Mouse (Mus musculus) megakaryocyte progenitor cell, adult 5-6 weeks (primary cell): ENCODE data around the gene Smap2. TPM values are rescaled to one million over a fixed set of nuclear protein-coding genes. Genes with fewer than 3 reads are reported as not detected.
A peak's percentile ranks its signal among the peaks of the same experiment; 100 is the strongest.

Experiments used
- ATAC-seq: replicated peaks from 2 replicates; pipeline ENCODE4 v1.8.0; 2016; ENCODE audit warnings: mild to moderate bottlenecking, moderate TSS enrichment, inconsistent platforms; ENCODE audit not compliant: poor library complexity
- total RNA-seq, 2 experiments: library from RNA; stranded (forward) in 1 of 2; stranded (reverse) in 1 of 2; fragments of 157-497, 149-512 nt in 1 of 2; fragments of 200-1000 nt in 1 of 2; gene quantifications; 2 replicates each; pipeline versions ENCODE4 v1.2.3 to v1.2.4; 2015 to 2017

Smap2 gene
- total RNA-seq, 2 experiments from 2014 or later, result 21.9 to 53.8 TPM

DNA sequence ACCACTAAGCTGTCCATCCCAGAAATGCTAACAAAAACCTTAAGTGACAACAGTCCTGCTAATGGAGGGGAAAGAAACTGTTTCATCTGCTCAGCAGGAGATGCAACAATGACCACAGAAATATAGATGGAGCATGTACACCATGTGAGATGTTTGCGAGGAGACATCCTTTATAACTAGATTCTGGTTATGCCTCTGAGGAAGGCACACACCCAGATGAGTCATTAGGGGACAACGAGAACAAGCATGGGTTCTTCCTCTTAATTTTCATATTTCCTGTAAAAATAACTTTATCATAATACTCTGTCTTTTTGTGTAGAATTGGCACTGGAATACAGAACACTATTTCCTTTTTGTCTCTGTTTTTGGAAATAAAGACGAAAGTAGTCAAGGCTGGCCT, 38.8 kb downstream of the Smap2 start:
- ATAC-seq, result no peak

DNA sequence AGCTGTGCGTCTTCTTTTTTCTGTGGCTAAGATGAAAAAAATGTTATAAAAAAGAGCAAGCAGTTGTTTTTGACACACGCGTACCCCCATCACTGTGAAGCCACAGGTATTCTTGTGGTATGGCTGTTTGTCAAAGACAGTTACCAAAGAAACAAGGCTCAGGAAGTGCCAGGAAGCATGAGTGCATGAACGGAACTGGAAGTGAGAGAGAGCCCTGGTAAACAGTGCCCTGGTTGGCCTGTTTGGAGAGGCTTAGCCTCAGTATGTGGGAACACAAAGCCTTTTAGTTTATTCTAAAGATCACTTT, 41.7 kb downstream of the Smap2 start:
- peak; percentile 72 for ATAC-seq

DNA sequence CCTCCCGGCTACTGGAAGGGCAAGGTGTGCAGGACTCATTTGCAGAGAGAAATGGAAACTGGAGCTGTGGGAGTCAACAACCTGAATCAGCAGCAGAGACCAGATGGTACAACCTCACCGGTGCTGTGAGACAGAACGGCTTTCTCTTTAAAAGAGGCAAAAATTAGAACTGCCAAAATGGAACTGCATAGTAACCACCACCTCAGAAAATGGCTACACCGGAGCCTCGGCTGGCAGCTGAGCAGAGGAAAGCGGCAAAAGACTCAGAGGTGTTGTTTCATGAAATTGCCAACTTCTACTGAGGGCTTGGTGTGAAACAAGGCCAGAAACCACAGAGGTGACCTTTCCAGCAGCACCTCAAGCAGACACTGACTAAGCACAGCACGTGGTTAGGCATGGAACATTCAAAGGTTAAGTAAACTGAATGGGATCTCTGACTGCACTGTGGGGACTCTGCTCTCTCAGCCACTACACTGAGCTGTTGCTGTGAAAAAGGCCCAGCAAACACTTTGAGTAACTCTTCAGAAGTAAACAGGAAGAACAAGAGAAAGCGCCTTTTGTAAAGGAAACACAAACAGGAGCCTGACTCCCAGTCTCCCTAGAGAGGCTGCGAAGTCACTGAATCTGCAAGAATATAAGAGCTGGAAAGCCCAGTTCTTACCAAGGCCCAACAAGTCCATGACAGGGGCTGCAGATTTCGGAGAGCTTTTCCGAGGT, 42.2 kb downstream of the Smap2 start:
- peak; percentile 14; the same call in 1 of the 2 replicates for ATAC-seq

DNA sequence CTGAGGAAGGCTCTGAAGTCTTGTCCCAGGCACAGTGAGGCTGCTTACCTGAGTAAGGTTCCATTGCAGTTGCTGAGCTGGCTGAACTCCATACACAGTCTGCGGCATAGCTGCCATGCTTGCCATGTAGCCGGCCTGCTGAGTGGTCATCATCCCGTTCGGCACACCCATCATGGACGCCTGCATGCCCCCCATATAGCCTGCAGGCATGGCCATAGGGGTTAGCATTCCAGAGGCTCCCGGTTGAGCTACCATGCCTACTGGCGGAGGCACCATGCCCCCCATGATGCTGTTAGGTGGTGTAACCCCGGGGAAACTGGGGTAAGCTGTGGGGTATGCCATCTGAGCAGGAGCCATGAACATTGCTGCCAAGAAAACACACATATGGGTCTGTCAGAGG, 45.2 kb downstream of the Smap2 start:
- ATAC-seq, result no peak

DNA sequence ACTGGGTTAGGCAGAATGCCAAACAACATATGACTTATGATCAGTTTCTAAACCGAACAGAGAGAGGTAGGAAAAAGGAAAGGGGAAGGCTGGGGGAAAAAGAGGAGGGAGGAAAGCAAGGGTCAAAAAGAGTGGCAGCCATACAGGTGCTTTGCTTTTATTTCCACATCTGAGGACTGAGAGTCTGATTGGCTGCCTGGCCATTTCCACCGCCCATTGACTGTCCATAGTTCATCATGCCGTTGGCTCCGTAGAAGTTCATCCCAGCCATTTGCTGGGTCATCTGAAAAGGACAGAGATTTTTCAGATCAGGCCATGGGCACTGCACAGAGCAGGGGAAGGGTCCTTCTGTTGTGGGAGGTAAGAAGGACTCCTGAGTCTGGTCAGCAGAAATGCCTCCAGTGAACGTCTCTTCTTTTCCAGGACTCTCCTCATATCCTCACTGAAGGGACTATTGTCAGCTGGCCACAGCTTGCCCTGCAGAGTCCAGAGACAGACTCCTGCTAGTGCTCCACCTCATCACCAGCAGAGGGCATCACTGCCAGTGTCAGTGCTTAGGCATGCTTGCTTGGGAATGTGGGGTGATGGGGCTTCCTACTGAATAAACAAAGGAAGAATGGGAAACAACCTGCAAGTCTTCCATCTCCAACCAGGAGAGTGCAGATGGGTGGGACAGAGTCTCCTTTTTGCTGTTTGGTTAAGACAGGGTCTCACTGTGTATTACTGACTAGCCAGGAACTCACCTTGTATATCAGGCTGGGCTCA, 47.5 kb downstream of the Smap2 start:
- peak; percentile 81 for ATAC-seq

DNA sequence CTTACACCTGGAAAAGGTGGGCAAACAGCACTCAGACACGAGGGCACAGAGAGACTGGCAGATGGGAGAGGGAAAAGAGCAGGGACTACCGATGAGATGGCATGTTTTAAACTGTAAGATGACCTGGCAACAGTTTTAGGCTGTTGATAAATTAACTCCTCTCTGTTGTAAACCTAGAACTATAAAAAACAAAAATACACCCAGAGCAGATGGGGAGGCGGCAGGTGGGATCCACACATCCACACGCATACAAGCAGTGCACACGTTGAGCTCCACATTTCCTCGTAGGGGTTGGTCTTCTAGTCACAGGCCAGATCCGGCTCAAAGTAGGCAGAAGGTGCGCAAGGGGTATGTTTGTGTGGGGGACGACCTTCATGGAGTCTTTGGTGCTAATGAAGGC, 48.6 kb downstream of the Smap2 start:
- no peak for ATAC-seq

DNA sequence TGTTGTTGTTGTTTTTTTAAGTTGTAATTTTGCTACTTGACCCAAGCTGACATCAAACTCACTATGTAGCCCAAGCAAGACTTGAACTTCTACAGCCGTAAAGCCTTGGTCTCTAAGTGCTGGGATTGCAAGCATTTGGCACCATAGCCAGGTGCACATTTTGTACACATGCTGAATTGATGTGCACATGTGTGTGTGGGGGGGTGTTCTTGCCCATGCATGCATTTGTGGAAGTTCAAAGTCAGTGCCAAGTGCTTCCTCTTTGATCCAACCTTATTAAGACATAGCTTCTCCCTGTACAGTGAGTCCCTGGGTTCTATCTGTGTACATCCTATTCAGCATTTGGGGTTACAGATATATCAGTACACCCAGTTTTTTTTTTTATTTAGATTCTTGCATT, 61.5 kb downstream of the Smap2 start:
- no peak for ATAC-seq

DNA sequence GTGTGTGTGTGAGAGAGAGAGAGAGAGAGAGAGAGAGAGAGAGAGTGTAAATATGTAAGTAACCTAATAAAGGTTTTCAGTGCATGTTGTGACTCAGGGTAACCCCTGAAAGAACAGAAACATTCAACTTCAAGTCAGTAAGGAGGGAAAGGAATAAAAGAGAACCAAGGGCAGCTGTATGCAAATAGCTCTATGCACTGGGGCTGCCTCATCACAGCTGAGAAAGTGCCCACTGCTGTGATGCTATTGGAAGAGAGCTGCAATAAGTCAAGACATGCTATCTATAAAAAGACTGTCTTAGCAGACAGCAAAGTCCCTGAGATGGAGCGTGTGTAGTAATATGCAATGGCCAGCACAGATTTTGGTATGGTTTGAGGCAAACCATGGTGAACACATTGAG, 63.4 kb downstream of the Smap2 start:
- ATAC-seq, result no peak

DNA sequence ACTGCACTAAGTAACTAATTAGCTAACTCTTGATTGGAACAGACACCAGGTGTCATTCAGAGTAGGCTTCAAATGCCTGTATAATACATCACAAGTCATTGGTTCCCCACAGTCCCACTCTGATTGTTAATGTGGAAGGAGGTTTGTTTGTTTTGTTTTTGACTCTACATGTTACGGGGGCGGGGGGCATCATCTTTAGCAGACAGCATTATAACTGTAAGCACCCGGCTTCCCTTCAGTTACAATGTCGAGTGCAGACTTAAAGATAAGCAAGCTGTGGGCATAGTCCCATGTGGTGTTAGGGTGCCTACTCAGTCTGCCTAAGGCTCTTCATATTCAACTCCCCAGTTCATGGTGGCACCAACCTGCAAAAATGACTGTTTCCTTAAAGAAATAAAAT, 64.0 kb downstream of the Smap2 start:
- ATAC-seq, result peak; percentile 62

DNA sequence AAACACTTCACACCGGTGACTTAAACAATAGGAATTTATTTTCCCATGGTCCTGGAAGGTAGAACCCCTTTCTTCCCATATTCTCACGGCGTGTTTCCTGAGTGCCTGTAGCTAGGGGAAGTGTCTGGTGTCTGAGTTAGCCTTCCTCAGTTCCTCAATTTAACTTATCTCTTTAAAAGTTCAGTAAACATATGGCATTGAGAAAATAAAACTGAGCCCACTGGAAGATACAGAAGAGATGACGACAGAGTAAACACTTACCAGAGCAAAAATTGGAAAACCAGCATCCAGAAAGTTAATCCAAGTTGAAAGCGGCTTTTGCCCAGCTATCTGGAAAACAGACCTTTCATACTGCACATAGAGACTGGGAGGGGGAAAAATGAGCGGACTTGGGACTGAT, 64.9 kb downstream of the Smap2 start:
- peak; percentile 38 for ATAC-seq

DNA sequence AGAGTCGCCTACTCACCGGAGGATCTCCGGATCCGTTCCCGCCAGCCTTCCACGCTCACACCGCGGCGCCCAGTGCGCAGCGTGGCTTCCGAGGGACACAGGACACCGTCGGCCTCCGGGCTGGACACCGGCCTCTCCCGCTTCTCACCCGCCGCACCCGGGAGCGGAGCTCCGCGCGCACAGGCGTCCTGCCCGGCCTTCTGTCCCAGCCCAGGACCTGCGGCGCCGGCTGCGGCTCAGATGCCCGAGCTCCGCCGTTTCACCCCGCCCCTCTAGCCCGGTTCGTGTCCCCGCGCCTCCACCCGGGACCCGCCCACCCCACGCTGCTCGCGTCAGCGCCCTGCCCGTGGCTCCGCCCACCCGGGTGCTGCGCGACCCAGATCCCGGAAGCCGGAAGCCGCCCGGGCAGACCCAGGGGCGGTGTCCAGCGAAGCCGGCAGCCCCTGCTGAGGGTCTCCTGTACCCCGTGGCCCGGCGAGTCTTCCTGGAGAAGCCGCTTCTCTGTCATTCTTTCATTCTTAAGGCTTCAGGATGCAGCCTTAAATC, 65.5 kb downstream of the Smap2 start, which contains the start of gene Zfp69:
Zfp69 (minus strand) TSS at position 272 of the 546 bp plus-strand sequence.
- peak; percentile 75 for ATAC-seq

DNA sequence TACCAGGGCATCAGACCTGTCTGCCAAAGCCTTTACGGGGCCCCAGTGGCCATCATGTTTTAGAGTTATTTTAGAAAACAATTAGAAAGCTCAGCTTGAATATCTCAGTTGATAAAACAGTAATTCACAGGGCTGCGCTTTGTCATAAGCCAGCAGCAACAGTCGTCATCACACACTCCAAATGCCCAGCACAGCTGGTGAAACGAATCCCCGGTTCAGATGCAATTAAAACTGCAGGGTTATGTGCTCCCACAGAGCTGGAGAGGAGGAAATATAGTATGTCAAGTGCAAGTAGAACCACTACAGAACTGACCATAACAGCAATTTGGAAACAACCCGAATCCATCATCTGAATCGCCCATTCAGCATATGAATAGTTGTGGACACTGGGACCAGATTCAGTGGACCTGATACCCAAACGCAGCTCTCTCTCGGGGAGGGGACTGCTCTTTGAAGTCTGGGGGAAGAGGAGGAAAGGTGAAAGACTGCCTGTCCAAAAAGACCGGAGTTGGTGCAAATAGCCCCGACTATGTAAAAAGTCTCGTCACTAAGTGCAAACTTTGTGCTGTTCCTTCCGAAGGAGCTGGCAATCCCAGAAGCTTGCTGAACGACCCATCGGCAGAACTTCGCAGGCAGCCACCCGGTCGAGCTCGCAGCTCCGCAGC, 66.2 kb downstream of the Smap2 start:
- ATAC-seq, result no peak

DNA sequence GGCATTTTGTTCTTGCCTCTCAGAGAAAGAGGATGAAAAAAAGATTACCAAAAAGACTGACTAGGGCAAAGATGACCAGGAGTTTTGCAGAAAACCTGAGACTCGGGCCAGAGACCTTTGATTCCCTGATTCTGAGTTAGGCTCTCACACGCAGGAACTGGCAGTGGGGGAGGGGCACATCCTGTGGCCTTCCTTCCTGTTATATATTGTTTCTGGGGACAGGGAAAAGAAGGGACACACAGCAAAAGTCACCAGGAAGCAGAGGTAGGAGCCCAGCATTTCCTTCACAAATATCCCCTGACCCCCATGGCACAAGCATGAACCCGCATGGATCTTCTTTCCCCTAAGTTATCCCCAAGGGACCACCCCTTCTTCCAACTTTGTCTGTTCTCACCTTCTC, 68.1 kb downstream of the Smap2 start:
- ATAC-seq, result no peak

DNA sequence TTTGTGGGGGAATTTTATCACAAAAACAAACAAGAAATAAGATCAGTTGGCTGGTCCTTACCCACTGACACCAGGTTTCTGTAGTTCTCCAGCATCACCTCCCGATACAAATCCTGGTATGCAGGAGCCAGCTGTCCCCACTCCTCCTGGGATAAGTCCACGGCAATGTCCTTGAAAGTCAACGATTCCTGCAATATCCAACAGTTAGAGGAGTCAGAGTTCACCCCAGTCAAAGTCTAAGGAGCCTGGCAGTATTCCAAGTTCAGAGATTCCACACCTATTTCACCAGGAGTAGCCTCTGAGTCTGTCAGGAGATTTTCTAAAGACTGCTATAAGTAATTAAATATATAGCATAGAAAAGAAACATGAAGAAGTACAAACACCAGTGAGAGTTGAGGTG, 82.0 kb downstream of the Smap2 start:
- ATAC-seq, result no peak

DNA sequence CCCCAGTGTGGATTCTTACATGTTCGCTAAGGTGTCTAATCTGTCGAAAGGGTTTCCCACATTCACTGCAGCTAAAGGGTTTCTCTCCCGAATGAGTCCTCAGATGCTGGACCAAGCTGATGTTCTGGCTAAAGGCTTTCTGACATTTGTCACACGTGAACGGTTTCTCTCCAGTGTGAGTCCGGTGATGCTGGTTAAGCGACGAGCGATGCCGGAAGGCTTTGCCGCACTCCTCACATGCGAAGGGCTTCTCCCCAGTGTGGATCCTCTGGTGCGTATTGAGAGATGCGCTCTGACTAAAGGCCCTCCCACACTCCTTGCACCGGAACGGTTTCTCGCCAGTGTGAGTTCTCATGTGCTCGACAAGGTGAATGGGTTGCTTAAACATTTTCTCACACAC, 86.3 kb downstream of the Smap2 start:
- ATAC-seq, result no peak

DNA sequence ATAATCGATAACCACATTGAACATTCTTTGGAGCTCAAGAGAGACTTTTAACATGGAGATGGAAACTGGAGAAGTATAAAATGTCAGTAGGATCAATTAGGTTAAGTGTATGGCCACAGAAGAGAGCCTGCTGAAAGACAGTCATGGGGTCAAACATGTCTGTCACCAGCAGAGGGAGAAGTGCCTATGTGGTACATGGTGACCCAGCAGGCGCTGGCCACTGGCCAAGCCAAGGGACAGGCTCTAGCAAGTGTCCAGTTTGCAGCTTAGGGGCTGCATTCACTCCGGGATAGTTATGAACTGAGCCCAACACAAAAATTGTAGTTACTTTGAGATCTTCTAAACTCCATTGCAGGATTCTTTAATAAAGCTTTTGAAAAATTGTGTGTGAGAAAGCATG, 88.4 kb downstream of the Smap2 start:
- ATAC-seq, result no peak

DNA sequence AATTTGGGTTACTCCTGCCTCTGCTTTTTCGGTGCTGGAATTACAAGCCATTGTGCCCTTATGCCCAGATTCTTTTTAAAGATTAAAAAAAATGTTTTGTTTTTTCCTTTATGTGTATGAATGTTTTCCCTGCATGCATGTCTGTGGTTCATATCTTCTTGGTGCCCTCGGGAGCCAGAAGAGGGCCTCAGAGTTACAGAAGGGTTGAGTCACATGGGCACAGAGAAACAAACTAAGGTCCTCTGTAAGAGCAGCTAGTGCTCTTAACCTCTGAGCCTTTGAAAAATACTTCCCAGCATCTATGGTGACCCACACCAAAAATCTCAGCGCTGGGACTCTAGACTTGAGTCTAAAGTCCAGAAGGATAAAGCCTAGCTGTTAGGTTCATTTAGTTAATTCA, 91.7 kb downstream of the Smap2 start:
- ATAC-seq, result peak; percentile 70

DNA sequence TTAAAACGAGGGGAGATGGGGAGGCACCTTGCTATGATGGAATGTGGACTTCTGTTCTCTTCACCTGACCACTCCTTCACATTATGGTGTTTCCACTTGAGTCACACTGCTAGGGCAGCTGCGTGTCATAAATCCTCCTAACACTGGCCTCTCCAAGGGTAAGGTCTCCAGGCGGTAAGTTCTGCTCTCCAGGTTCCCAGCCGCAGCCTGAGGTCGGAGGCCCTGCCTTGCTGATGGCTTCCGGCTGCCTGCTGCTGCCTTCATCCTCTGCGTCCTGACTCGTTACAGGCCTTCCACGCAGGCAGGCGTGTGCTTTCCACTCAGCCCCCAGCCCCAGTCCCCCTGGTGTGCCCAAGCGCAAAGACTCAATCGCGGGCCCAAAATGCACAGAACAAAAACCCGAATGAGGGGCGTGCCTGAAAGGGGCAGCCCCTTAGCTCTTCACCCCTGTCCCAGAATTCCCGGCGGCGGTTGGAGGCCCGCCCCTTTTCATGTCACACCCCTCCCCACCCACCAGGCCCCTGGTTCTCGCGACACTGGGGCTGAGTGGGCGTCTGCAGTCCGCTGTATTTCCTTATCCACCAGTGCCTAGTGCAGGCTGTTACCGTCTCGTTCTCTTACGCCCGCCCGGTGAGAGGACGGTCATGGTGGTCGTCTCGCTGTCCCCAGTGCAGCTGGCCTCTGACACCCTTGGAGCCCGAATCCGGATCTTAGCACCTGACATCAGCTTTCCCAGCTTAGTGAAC, 92.3 kb downstream of the Smap2 start, which contains the start of gene Exo5:
Exo5 (minus strand) TSS at position 464 of the 746 bp plus-strand sequence.
- ATAC-seq, result peak; percentile 96

DNA sequence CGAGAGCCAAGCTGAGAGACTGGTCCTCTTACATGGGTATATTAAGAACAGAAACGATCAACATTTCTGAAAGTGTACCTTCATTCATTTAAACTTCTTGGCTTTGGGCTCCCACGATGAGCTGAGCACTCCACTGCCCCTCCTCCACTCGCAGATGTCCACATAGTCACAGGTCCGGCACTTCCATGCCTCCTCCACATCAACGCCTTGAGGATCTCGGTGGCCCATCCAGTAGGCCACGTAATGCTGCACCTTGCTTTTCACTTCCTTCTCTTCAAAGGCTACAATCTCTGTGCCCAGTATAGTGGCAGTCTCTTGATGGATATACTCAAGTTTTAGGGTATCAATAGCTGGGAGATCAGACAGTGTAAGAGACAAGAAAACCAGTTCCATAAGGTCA, 95.6 kb downstream of the Smap2 start:
- no peak for ATAC-seq
